Mouse (Mus musculus) E14TG2a.4 (cell line): Measurements from ENCODE around the gene Fkbp4.

Source experiments
- CTCF ChIP-seq: conservative IDR thresholded peaks from 2 replicates; pipeline ENCODE4 v1.5.1; 2014; ENCODE audit warnings: low read length
- NANOG ChIP-seq: IDR thresholded peaks from 2 replicates; pipeline ENCODE4 v1.6.1; 2014; ENCODE audit warnings: borderline replicate concordance, low read length, mixed read lengths
- POU5F1 ChIP-seq: IDR thresholded peaks from 2 replicates; pipeline ENCODE4 v1.6.1; 2014; ENCODE audit warnings: low read length, borderline replicate concordance

DNA sequence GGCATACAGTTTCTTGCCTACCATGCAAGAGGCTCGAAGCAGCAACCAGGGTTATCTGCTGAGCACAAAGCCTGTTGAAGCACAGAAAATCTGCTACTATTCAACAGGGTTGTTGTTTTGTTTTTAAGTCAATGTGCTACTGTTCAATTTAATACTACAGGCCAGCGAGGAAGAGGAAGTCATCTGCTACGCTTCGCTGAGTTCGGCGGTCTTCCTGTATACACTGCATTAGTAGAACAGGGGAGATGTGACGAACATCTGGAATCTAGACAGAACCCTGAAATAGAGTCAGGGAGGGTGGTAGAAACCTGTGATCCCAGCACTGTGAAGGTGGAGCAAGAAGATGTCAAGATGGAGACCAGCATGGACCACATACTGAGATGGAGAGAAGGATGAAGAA, 54.7 kb downstream of the Fkbp4 start:
- TF ChIP-seq CTCF (no peak), NANOG (no peak), POU5F1 (no peak)
